Mouse (Mus musculus) frontal cortex, postnatal 36 days (tissue): ENCODE data around the gene Gm9603.
"Not testable (repeated sequence)": the region's sequence is repeated elsewhere in the genome, so short reads cannot be mapped to it uniquely, and the experiment has no call there.

Experiments used
- DNase-seq, 2 experiments: peaks; one replicate each; pipeline ENCODE4 v3.0.0; 2022; ENCODE audit warnings: low spot score in 2 of 2

Gm9603 gene

DNA sequence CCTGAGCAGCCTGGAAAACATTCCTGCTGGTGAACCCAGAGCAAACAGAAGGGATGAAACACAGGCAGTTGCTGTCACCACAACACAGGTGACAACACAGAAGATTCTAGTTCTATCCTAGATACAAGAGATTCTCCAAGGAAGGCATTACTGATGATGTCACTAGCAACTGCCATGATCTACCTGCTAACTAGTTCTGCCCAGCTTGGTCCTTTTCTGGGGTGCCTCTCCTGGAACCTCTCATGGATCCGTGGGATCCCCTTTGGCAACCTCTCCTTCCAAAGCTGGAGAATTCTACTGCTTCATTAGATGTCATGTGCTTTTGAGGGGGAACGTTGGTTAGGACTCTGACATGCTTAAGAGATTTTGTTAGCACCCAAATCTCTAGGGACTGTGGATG lies at the start of gene Gm9603:
Gene Gm9603, minus strand, starts transcription at position 101 of the 400 bp plus-strand sequence.
- DNase-seq: not testable (repeated sequence)

DNA sequence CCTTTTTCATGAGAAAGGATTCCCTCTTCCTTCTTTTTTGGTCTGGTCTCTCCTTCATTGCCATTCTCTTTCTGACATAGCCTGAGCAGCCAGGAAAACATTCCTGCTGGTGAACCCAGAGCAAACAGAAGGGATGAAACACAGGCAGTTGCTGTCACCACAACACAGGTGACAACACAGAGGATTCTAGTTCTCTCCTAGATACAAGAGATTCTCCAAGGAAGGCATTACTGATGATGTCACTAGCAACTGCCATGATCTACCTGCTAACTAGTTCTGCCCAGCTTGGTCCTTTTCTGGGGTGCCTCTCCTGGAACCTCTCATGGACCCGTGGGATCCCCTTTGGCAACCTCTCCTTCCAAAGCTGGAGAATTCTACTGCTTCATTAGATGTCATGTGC lies 54.3 kb downstream of the Gm9603 start, which contains the start of gene Gm8265:
Gene Gm8265, minus strand, starts transcription at position 101 of the 400 bp plus-strand sequence.
- not testable (repeated sequence) for DNase-seq
